Mouse (Mus musculus): Measurements from ENCODE around the gene Dnajc3.

GRCm38 (mm10) chr14:118980890-118981289, 43.1 kb downstream of the Dnajc3 start:
- TF ChIP-seq CTCF (IDR thresholded peaks at IDR 0.05; ENCODE audit: control insufficient read depth, insufficient read depth, low read length) (no peak), POLR2A (IDR thresholded peaks at IDR 0.05; ENCODE audit: borderline replicate concordance, control insufficient read depth, low read depth, low read length) (no peak)

Data from bone marrow, adult 2 months (tissue).